Mouse (Mus musculus) right cerebral cortex, postnatal 25 days (tissue): ENCODE measurements at regions not wholly inside any gene's neighbourhood (a gene's known extent, or its start where the extent isn't known, plus 50 kb on each side); places are given as distances from the start of the nearest gene placed in this dataset.

Source experiments
- DNase-seq: peaks from one replicate; pipeline ENCODE4 v3.0.0; 2022

DNA sequence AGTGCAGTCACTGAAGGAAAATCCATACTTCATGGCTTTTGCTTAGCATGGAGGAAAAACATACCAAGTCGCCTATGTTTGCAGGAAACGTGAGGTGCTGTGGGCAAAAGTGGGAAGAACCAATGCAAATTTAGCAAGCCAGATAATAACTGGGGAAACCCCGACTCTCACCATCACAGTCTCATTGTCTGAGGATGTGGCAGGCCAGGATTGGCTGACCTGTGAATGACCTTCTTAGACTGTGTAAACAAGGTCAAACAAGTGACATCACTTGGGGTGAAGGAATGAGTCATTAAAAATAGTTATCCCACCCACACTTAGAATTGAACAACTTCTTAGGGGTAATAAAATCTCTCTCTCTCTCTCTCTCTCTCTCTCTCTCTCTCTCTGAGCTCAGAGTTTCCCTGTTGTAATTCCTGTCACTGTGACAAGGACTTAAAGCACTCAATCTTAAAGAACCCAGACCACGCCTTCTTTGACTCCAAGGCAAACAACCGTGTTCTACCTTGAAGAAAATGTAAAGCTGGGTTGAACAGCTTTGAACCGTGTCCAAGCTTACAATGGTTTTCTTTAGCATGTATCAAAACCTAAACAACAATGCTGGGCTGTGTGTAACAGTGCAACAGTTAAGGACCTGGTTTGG is 142.0 kb downstream of the Sp3 start:
- DNase-seq: no peak

DNA sequence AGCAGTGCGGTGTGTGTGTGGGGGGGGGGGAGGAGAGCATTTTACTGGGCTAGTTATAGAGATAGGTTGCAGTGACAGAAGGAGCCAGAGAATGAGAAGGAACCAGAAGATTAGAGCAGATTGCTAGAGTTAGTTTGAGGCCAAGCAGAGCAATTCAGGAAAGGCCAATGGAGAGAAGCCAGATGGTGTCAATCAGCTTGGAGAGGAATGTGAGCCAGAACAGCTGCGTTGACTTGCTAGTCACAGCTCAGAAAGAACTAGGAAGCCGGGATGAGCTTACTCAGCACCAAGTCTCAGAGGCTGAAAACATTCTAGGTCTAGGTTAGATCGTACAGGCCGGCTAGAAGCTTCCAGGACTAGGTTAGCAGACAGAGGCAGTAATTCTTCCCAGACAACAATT is 140.6 kb downstream of the Sp3 start:
- DNase-seq: no peak

DNA sequence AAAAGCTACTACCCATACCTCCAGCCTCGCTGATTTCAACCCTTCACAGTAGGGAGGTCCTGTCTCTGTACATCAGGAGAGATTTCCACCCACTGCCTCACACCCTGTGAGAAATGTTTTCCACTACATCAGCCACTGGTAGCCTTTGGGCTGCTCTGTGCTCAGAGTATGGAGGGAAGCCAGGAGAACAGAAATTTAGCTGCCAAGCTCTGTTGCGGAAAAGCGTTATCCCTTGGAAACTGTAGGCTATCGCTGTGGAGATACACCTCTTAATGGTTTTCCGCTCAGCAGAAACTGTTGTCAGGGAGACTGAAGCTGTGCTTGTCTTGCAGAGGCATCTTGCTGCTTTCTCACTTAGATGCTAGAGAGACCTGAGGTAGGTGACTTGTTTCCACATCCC is 138.9 kb downstream of the Sp3 start:
- no peak for DNase-seq

DNA sequence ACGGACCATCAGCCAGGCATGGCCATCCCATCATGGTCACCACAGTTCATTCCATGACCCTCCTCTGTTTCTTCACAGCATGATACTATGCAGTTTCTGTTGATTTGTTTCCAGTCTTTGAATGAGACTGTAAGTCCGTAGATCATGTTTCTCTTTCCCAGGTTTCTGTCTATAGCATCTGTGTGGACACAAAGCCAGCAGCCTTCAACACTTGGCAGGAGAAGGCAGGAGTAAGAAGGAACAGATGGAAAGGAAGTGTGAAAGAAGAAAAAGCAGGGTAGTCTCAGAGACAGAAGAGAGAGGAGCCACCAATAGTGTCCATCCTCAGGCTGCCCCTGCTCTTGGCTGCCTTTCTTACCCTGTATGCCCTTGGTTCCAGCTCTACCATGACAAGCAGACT is 136.6 kb downstream of the Sp3 start:
- DNase-seq: no peak

DNA sequence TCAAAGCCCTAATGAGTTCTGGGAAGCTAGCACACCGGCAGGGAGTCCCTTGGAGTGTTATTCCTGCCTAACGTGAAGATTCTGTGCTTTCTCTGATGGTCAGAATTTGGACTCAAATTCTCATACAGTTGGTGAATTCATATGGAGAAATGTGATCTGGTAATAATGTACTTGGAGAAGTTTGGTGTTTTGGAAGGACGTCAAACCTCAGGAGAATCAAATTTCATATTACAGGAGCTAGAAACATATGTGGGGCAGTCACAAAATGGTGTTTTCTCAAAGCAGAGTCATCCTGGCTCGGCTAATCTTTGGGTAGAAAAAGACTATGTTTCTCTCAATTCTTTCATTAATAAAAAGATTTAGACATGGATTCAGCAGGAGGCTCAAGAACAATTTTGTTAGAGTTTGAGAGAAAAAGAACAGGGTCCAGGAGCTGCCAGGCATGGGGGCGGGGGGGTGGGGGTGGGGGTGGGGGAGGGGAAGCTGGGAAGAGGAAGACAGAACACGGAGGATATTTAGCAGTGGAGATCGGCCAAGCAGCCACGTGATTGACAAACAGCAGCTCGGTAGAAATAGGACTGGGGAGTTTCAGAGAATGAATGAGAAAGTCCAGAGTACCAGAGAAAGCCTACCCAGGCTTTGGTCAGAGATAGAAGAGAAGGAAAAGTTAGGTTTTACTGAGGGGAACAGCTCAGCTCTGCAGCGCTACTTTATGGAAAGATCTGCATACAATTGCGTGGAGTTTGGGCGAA is 130.6 kb downstream of the Sp3 start:
- no peak for DNase-seq

DNA sequence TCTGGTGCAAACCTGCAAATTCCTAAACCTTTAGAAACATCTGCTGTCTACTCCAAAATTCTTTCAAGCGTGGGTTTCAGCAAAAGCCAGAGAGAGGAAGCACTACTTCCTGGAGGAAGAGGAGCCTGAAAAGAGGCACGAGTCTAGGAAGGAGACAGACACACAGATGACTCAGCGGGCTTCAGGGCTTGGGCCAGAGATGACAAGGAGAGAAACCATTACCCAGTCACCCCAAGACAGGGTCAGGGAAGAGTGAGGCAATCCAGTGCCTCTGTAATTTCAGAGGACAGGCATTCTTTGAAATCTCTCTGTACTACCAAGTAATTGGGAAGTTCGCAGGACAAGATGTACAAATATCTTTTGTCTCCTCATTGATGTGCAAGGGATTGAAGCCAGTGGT is 127.7 kb downstream of the Sp3 start:
- DNase-seq: no peak

DNA sequence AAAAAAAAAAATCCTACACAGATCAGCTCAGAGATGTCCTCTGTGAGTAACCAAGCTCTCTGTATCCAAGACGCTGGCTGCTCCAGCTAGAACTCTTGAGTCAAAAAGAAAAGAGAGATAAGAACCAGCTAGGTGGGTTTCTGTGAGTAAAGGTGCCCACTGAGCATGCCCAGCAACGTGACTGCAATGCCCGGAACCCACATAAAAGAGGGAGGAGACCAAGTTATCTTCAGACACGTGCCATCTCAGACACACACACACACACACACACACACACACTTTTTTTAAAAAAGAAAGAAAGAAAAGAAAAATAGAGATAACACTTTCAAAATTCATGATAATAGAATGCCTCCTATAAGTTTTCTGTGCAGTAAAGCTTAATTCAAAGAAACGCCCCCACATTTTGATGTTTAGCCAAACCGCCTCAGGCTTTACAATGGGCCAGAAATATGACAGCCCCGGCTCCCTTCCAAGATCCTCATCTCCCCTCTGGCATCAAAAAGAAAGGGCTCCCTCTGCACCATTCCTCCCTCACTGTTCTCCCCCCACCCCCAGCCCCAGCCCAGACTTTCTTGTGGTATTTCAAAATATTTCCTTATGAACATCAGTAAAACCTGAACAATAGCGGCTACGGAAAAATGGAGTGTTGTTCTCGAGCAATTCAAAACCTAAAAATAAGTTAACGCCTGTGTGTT is 124.8 kb downstream of the Sp3 start:
- no peak for DNase-seq

DNA sequence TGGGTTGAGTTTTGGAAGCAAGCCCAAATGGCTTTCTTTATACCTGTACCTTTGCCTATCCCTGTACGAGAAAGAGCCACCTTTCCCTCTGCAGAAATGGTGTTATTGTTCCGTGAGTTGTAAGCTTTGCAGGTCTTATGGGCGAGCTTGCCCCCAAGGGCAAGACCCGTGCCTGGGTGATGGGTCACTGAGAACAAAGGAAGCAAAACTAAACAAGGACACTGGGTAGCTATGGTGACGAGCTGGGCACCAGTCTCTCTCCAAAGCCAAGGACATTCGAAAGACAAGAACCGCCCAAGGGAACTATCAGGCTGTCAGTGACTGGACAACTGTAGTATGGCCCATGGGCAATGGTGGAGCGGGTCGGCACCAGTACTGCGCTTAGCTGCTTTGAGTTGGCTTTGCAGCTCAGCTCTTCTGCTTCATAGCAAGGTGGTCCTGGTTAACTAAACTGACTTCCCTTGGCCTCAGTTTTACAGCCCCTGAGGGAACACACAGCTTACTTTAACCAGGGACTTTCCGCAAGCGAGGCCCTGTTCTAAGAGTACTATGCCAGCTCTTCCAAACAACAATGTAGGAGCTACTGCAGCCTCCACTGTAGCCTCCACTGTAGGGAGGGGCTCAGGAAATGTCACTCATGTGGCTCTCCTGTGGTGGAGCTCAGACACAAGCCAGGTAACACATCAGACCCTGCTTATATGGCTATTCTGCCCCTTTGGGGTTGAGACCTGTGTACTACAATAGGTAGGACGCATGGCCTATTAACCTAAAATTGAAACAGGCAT is 124.1 kb downstream of the Sp3 start:
- no peak for DNase-seq

DNA sequence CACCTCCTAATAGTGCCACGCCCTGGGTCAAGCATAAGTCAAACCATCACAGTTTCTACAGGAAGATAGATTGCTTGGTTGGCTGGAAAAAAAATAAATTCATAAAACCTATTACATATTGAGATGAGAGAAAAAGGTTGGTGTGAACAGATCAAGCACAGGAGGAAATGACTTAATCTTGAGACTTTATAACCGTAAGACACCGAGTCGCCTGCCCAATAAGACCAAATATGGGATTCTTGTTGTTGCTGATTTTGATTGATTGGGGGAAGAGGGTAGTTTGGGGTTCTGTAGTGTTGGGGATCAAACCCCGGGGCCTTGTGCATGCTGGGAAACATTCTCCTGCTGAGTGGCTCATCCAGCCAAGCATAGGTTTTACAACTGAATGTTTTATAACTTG is 122.9 kb downstream of the Sp3 start:
- no peak for DNase-seq

DNA sequence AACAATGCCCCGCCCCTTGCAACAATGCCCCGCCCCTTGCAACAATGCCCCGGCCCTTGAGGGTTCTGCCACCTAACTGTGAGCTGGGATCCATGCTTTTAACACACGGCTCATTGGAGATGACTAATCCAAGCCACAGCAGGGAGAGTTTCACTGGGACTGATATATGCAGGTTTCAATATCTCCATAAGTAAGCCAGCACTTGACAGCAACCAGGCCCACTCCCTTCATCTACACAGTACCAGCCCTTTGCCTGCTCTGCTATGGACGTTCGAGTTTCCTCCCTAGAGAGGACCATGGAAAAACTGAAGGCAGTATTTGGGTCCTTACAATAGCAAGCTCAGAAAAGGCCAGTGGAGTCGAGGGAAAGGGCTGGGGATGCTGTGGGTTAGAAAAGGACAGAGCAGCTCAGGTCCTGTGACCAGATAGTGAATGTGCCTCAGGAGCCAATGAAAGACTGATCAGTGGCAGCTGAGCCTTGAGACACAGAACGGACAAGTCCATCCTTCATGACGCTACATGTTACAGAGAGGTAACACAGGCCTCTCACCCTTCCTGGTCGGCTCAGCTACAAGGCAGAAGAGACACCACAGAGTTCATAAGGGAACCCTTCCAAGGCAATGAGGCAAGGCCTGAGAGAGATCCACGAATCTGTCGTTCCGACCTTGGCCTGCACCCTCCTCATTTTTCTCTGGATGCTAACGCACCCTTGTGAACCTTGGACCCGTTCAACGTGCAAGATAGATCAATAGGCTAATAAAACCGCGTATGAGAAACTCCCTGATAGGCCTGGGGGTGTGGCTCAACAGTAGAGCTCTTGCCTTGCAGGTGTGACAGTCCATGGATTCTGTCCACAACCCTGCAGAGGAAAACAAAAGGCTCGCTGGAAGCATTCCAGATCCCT is 114.5 kb downstream of the Sp3 start:
- DNase-seq: no peak

DNA sequence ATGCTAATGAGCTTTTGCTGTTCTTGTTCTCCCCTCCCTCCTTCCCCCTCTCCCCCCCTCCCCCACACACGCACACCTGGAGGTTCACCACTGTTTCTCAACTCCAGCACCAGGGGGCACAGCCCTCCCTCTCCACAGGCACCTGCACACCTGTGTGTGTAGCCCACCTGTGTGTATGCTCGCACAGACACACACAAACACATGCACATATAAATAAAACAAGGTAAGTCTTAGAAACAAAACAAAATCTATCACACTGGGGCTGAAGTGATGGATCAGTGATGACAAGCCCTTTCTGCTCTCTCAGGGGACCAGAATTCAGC is 113.9 kb downstream of the Sp3 start:
- DNase-seq: no peak

DNA sequence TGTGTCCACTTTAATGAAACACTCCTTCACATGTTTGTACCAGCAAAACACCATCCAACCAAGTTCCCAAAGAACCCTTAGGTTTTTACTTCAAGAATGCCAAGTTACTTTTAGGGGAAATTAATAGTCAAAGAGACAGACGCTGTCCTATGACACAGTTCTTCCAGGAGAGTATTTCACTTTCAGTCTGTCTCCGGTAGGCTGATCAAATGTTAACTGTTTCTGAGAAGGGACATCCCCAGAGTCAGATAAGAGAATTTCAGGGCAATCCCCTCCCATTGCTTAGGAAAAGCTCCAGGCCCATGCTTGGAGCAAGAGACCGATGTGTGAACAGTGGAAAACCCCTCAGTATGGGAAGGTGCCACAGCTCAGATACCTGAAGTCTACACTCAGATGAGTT is 112.1 kb downstream of the Sp3 start:
- no peak for DNase-seq

DNA sequence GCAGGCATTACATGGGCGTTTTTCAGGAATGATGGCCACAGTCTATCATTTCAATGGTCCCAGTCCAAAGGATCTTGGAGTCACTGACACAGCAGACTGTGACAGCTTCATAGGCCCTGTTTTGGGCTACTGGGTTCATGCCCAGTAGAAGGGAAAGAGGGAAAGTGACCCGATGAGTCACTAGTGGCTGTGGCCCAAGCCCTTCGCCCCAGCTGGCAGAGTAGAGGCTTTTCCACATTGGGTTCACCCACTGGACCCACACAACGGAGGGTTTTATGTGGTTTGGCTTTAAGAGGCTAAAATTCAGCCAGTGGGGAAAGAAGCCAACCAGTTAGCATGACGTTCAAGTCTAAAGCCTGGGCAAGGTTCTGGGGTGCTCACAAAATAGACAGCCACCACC is 108.4 kb downstream of the Sp3 start:
- no peak for DNase-seq

DNA sequence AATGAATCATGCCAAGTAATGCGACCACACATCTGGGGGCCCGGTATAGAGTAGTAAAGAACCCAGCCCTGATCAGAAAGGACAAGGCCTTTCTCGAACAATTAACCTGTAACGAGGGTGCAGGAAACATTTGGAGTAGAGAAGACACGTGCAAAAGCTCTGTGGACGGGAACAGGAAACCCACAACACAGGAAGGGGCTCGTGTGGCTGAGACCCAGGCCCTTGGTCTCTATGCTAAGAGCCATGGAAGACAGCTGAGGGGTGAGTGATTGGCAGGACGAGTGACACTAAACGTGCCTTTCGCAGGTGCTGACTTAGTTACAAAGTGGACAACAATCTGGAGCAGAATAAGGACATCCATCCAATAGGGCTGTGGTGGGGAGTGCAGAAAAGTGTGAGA is 106.3 kb downstream of the Sp3 start:
- no peak for DNase-seq

DNA sequence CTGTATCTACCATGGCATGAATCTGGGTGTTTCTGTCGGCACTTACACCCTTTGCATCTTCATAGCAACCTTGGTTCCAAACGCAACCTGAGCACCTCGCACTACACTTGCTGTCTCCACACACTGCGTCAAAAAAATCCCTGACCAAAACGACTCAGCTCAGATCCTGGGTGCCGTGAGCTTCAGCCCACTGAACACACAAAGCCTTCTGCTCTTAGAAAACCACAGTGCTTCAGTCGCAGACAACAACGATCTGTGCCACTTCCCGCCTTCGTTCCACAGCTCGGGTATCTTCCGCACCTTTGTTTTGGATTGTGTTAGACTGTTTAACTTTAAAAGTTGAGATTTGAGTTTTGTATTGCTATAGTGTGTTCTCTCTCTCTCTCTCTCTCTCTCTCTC is 105.7 kb downstream of the Sp3 start:
- DNase-seq: no peak

DNA sequence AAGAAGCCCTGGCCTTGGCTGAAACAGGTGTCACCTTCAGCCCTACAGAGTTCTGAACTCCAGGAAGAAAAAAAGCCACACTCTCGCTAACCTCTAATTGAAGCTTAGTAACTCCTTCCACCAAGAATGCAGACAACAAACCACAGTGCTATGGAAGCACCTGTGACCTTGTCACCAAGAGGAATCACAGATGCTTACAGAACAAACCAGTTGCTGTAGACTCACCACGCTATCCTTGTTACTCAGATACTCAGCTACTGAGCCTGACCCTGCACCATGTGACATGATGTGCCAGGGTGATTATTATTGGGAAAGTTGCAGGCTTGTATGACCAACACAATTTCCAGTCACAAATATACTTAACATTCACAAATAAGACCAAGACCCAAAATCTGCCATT is 104.6 kb downstream of the Sp3 start:
- no peak for DNase-seq

DNA sequence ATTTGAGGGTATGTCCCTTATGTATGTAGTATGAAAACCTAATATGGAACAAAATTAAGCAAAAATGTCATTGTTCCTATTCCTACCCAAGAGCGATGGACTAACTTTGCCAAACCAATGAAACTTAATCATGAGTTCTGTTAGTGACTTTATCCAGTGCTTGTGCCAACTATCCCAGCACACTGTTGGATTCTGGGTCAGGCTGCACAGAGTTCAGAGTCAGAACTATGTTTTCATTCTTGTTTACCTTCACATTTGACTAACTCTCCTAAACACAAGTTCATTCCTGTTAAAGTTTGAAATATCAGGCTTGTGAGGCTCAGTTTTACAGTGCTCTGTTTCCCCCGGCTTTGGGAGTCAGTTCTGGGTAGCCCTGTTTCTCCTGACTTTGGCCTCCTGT is 100.2 kb downstream of the Sp3 start:
- DNase-seq: no peak

DNA sequence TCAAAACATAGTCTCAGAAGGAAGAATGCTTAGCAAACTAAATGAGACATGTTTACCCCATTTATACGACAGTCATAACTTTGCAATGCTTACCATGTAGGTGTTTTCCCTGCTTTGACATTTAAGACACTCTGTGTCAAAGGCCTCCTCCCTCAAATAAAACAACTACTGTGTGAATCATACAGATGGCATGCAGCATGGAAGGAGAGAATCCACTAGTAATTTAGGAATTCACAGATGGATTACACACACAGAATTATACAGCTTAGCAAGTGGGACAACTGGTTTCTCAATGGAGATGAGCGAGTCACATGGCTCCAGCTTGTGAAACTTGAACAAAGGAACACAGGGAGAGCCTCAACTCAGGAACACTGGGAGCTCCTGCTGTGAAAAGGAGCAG is 98.7 kb downstream of the Sp3 start:
- DNase-seq: no peak

DNA sequence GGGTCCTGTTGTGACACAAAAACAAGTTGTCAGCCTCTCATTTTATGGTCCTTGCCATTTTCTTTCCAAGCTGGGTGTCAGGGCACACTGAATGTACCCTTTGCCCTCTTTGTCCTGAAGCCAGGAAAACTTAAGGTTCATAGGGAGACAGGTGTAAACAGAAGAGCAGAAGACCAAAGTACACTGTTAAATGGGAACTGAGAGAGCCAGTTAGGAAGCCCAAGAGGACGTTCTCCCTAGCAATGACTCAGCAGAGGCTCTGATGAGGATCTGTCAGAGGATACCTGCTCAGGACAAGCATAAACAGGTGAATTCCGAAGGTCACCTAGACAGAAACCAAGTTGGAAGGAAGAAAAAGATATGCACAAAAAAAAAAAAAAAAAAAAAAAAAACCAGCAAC is 94.0 kb downstream of the Sp3 start:
- DNase-seq: no peak
